Mouse (Mus musculus) stomach, embryonic 16.5 days (tissue): Measurements from ENCODE around the gene Clmn. TPM values are rescaled to one million over a fixed set of nuclear protein-coding genes. Genes with fewer than 3 reads are reported as not detected.
A peak's percentile ranks its signal among the peaks of the same experiment; 100 is the strongest.
"Not testable (repeated sequence)": the region's sequence is repeated elsewhere in the genome, so short reads cannot be mapped to it uniquely, and the experiment has no call there.

Experiments
- ATAC-seq: fragments of 200-750 bp; cut with Nextera tagmentation; 2 replicates; pipeline ENCODE4 v1.8.0; 2017; ENCODE audit warnings: moderate number of reproducible peaks, moderate TSS enrichment; ENCODE audit not compliant: insufficient read depth, low FRiP score
- H3K27ac ChIP-seq: fragments of 300-500 bp; sonication (generic); 2 replicates; pipeline ENCODE4 v1.5.1; 2014; ENCODE audit warnings: low read length
- H3K27me3 ChIP-seq: fragments of 300-500 bp; sonication (generic); 2 replicates; pipeline ENCODE4 v1.6.1; 2014; ENCODE audit warnings: low read length, control low read depth, mixed read lengths; ENCODE audit not compliant: control insufficient read depth, insufficient read depth
- H3K36me3 ChIP-seq: fragments of 300-500 bp; sonication (generic); 2 replicates; pipeline ENCODE4 v1.6.1; 2014; ENCODE audit warnings: low read length; ENCODE audit not compliant: control insufficient read depth, insufficient read depth
- H3K4me1 ChIP-seq: fragments of 300-500 bp; sonication (generic); 2 replicates; pipeline ENCODE4 v1.6.1; 2014; ENCODE audit warnings: low read length, control low read depth, mixed read lengths; ENCODE audit not compliant: control insufficient read depth, insufficient read depth
- H3K4me2 ChIP-seq: fragments of 300-500 bp; sonication (generic); 2 replicates; pipeline ENCODE4 v1.6.1; 2014; ENCODE audit warnings: low read depth, low read length, mixed read lengths
- H3K4me3 ChIP-seq: fragments of 300-500 bp; sonication (generic); replicated peaks from 2 replicates; pipeline ENCODE4 v1.5.1; 2014; ENCODE audit warnings: mild to moderate bottlenecking, low read length
- H3K9ac ChIP-seq: fragments of 300-500 bp; sonication (generic); 2 replicates; pipeline ENCODE4 v1.6.1; 2014; ENCODE audit warnings: low read length
- H3K9me3 ChIP-seq: fragments of 300-500 bp; sonication (generic); replicated peaks from 2 replicates; pipeline ENCODE4 v1.6.1; 2016; ENCODE audit warnings: low read length, control low read depth; ENCODE audit not compliant: control insufficient read depth
- WGBS: fragments of 180-500 bp; shearing (Covaris S2); extraction: QIAGEN DNeasy Blood & Tissue Kit; methylation state at CpG from one replicate; pipeline ENCODE4 v1.1.7; 2014; 5-methylcytosine and 5-hydroxymethylcytosine counted together
- polyA plus RNA-seq: library from polyadenylated mRNA; unstranded; fragments of >200 nt; fragmentation: Nextera tagmentation; extraction: Ambion mirVana; gene quantifications from 2 replicates; pipeline ENCODE4 v1.2.1, GENCODE M21; 2015

The Clmn gene
- polyA plus RNA-seq, 1 experiment from 2014 or later, result 2.3 TPM

DNA sequence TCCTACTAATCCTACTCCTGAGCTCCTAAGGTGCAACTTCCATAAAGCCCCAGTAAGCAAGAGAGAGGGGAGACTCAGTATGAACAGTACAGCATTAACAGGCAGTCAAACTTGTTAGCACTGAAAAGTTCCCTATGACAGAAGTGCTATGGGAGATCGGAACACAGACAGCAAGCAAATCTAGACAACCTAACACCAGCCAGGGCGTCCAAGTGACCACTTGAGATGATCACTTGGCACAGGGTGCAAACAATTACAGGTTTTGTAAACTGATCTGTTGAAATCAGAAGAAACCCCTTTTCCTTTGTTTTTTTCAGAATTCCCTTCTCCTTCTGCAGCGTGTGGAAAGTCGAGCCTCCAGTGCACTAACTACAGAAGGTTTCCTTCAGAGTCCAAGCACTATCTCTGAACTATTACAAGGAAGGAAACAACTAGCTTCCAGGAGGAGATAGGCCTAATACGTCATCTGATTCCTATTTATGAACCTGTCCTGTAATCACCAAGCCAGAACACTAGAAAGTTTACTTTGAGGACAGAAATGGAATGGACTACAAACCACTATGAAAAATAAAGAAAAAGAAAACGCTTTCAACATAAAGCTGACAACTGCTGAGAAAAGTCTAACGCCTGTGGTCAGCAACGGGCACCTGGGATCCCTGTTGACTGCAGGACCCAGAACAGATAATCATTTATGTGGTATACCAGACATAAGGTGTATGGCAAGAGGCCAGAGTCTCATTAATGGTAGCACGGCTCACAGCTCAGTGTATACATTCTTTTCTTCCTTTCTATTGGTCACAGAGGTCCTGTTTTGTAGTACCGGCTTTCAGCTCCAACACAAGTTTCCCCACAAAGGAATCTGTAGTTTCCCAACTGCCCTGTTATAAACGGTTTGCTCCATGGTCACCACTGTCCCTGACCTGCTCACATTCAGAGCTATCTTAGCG, 123.8 kb downstream of the Clmn start:
- Histone ChIP-seq H3K9me3 (no peaks in the 10 kb centered on the region), H3K4me3 (no peak overlapping the region), H3K4me2 (no peak overlapping the region), H3K4me1 (peaks cover 10% of the 10 kb centered on the region), H3K36me3 (no peaks in the 10 kb centered on the region), H3K27me3 (no peaks in the 10 kb centered on the region), H3K9ac (no peak overlapping the region), H3K27ac (no peak overlapping the region)
- WGBS, result 49% methylated on average over 12 of the region's 12 CpGs
- ATAC-seq, result no peak

DNA sequence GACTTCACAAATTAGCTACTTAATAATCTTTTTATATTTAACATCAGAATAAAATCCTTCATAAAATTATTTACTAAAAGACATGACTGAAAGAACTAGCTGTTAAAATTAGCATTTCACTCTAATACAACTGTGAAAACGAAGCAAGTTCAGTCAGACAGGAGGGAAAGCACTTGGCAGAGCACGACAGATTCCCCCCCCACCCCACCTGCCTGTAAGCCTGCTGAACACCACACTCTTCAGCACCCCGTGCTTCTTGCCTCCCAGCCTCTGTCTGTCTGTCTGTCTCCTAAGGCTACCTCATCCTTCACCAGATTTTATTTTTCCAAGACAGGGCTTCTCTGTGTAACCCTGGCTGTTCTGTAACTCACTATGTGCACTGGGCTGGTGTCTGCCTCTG, 125.9 kb downstream of the Clmn start:
- no peak overlapping the region for H3K27ac ChIP-seq
- peaks cover 10% of the 10 kb centered on the region for H3K4me1 ChIP-seq
- no peak overlapping the region for H3K4me2 ChIP-seq
- H3K4me3 ChIP-seq, result no peak overlapping the region
- ATAC-seq, result no peak
- H3K9me3 ChIP-seq, result no peaks in the 10 kb centered on the region
- H3K27me3 ChIP-seq, result no peaks in the 10 kb centered on the region
- 48% methylated on average over 3 of the region's 3 CpGs for WGBS
- H3K36me3 ChIP-seq, result no peaks in the 10 kb centered on the region
- H3K9ac ChIP-seq, result no peak overlapping the region

DNA sequence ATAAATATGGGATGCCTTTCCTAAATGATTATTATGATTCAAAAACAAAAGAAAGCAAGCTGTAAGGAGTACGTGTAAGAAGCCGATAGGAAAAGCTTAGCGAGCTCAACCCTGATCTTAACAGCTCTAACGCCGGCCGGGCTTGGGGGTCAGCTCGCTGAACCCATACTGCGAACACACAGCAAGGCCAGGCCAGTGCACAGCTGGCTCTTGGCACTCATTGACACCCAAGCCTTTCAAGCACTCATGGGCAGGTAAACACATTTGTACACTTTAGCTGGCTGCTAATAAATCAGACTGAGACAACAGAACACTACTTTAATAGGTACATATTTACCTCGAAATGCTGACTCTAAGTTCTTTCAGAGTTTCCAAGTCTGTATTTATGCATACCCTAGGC, 126.4 kb downstream of the Clmn start:
- no peaks in the 10 kb centered on the region for H3K27me3 ChIP-seq
- H3K4me1 ChIP-seq, result peaks cover 10% of the 10 kb centered on the region
- no peak overlapping the region for H3K27ac ChIP-seq
- H3K4me2 ChIP-seq, result no peak overlapping the region
- no peaks in the 10 kb centered on the region for H3K9me3 ChIP-seq
- H3K9ac ChIP-seq, result no peak overlapping the region
- H3K36me3 ChIP-seq, result no peaks in the 10 kb centered on the region
- WGBS, result 39% methylated on average over 9 of the region's 9 CpGs
- H3K4me3 ChIP-seq, result no peak overlapping the region
- peak; percentile 40; the same call in 1 of the 2 replicates for ATAC-seq

DNA sequence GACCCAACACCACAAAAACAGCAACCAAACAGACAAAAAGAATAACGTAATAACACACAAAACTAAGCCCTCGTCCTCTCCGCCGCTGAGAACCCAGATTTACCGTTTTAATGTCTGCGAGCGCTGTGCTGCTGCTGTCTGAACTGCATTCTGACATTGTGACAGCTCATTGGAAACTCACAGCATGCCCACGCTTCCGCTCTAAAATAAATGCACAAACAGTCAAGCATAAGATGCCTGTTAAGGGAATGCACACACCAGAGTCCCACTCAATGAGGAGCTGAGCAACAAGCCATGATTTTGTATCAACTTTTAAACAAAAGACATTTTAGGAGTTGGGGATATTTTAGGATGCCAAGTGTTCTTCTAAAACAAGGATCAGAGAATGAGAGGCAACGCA, 127.2 kb downstream of the Clmn start:
- no peak overlapping the region for H3K9ac ChIP-seq

DNA sequence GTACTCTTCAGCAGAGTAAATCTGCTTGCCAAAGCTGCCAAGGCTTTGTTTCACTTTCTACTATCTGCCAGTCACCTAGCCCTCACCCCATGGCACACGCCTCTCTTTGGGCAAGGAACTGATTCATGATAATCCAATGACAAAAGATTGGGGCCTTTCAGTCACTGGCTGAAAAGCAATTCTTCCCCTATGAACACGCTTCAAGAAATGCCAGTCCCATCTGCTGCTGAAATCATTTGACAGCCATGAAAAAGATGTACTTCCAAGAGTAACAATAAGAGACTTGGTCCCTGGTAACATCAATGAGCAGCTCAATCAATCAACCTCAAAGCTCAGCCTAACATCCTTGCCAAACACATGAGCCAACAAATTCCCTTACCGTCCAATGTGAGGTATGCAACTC, 128.9 kb downstream of the Clmn start:
- H3K4me3 ChIP-seq, result no peak overlapping the region
- H3K9ac ChIP-seq, result no peak overlapping the region
- 57% methylated on average over 3 of the region's 3 CpGs for WGBS
- H3K4me2 ChIP-seq, result no peak overlapping the region
- H3K9me3 ChIP-seq, result no peaks in the 10 kb centered on the region
- H3K4me1 ChIP-seq, result peaks cover 4% of the 10 kb centered on the region; the same call in 1 of the 2 replicates
- H3K36me3 ChIP-seq, result no peaks in the 10 kb centered on the region
- H3K27me3 ChIP-seq, result no peaks in the 10 kb centered on the region
- H3K27ac ChIP-seq, result no peak overlapping the region
- no peak for ATAC-seq

More for the DNA sequence above, 127.2 kb downstream of the Clmn start:
- 87% methylated on average over 10 of the region's 10 CpGs for WGBS
- Histone ChIP-seq H3K4me2 (no peak overlapping the region), H3K27me3 (no peaks in the 10 kb centered on the region), H3K9me3 (no peaks in the 10 kb centered on the region), H3K36me3 (no peaks in the 10 kb centered on the region), H3K27ac (no peak overlapping the region), H3K4me3 (no peak overlapping the region), H3K4me1 (peaks cover 10% of the 10 kb centered on the region)
- ATAC-seq, result no peak

DNA sequence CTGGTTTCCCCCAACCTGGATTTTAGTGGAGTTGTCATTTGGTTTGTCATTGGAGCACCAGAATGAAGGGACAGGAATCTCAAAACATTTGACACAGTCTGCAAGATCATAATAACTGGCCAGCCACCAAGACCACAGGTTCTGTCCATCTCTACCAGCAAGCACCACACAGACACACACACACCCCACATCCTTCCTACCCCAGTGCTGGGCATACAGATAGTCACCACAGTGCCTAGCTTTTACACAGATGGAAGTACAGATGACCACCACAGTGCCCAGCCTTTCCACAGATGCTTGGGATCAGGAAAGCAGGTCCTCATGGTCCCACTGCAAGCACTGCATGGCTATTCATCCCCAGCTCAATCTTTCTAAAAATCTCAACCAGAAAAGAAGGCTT, 131.7 kb downstream of the Clmn start:
- H3K4me2 ChIP-seq, result no peak overlapping the region
- H3K36me3 ChIP-seq, result peaks cover 5% of the 10 kb centered on the region; the same call in 1 of the 2 replicates
- H3K27me3 ChIP-seq, result no peaks in the 10 kb centered on the region
- H3K4me1 ChIP-seq, result no peaks in the 10 kb centered on the region
- no peak overlapping the region for H3K4me3 ChIP-seq
- no peaks in the 10 kb centered on the region for H3K9me3 ChIP-seq
- no peak overlapping the region for H3K9ac ChIP-seq
- H3K27ac ChIP-seq, result no peak overlapping the region
- ATAC-seq, result no peak

DNA sequence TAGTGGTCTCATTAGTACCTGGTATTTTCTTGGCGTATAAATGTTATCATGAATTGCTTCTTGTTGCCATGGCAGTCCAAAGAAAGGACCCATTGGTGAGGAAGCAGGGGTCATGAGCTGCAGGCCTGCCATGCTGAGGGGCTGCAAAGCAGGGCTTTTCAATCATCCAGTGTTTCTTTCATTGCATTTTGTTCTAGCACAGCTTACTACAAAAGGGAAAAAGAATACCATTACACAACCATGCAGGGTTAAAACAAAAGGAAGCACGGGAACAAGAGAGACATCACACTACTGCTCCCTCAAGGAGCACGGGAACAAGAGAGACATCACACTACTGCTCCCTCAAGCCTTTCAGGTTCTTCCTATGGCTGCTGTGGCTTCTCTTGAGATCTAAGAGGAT, 133.1 kb downstream of the Clmn start:
- no peak for ATAC-seq

DNA sequence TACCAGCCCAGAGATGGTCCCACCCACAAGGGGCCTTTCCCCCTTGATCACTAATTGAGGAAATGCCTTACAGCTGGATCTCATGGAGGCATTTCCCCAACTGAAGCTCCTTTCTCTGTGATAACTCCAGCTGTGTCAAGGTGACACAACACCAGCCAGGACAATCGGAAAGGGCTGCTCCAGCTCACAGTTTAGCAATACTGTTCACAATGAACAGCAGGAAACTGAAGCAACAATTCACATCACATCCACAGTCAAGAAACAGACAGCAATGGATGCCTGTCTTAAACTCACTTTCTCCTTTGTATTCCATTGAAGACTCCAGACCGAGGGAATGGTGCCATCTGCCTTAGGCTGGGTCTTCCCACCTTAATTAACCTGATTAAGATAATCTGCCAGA, 138.4 kb downstream of the Clmn start:
- H3K9ac ChIP-seq, H3K27me3 ChIP-seq, H3K4me3 ChIP-seq, H3K4me1 ChIP-seq, H3K27ac ChIP-seq, ATAC-seq, H3K4me2 ChIP-seq, H3K9me3 ChIP-seq: not testable (repeated sequence)
- WGBS, result 85% methylated on average over 2 of the region's 2 CpGs
- H3K36me3 ChIP-seq, result peaks cover 16% of the 10 kb centered on the region

More for the DNA sequence above, 133.1 kb downstream of the Clmn start:
- H3K27ac ChIP-seq, result no peak overlapping the region
- no peaks in the 10 kb centered on the region for H3K9me3 ChIP-seq
- no peak overlapping the region for H3K9ac ChIP-seq
- no peaks in the 10 kb centered on the region for H3K4me1 ChIP-seq
- peaks cover 16% of the 10 kb centered on the region for H3K36me3 ChIP-seq
- no peak overlapping the region for H3K4me3 ChIP-seq
- no peaks in the 10 kb centered on the region for H3K27me3 ChIP-seq
- 72% methylated on average over 3 of the region's 3 CpGs for WGBS
- H3K4me2 ChIP-seq, result no peak overlapping the region

DNA sequence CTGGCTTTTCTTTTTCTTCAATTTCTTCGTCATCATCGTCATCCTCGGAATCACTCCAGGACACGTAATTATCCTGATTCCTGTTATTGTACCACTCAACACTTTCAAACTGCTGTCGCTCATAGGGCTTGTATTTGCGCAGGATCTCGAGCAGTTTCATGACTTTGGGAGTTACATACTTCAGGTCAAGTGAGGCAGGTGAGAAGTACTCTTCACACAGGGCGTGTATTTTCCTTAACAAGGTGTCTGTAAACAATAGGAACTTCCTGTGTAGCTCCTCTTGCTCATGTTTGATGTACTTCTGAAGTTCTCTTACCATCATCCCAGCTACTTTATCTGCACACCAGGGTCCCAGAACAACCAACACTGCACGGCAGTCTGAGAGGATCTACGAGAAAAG, 142.8 kb downstream of the Clmn start:
- no peak overlapping the region for H3K4me2 ChIP-seq
- H3K27ac ChIP-seq, result no peak overlapping the region
- 0 out of 2 replicates have a peak, but pooled peaks cover 6% of the 10 kb centered on the region for H3K36me3 ChIP-seq
- WGBS, result 91% methylated on average over 10 of the region's 10 CpGs
- no peaks in the 10 kb centered on the region for H3K27me3 ChIP-seq
- ATAC-seq, result no peak
- no peak overlapping the region for H3K4me3 ChIP-seq
- peaks cover 4% of the 10 kb centered on the region; the same call in 1 of the 2 replicates for H3K4me1 ChIP-seq
- H3K9ac ChIP-seq, result no peak overlapping the region
- no peaks in the 10 kb centered on the region for H3K9me3 ChIP-seq
